Mouse (Mus musculus) embryonic facial prominence, embryonic 12.5 days (tissue): ENCODE results near the gene Hist1h2af. TPM values are rescaled to one million over a fixed set of nuclear protein-coding genes. Genes with fewer than 3 reads are reported as not detected.
"Not testable (repeated sequence)": the region's sequence is repeated elsewhere in the genome, so short reads cannot be mapped to it uniquely, and the experiment has no call there.

Source experiments
- ATAC-seq: fragments of 200-750 bp; cut with Nextera tagmentation; 2 replicates; pipeline ENCODE4 v1.8.0; 2017; ENCODE audit not compliant: insufficient number of reproducible peaks, insufficient read depth, low FRiP score, low TSS enrichment
- H3K27ac ChIP-seq: fragments of 300-500 bp; sonication (generic); 2 replicates; pipeline ENCODE4 v1.5.1; 2016; ENCODE audit warnings: mild to moderate bottlenecking
- H3K27me3 ChIP-seq: fragments of 300-500 bp; sonication (generic); 2 replicates; pipeline ENCODE4 v1.6.1; 2016; ENCODE audit warnings: mild to moderate bottlenecking, moderate library complexity
- H3K36me3 ChIP-seq: fragments of 300-500 bp; sonication (generic); 2 replicates; pipeline ENCODE4 v1.6.1; 2016; ENCODE audit warnings: mild to moderate bottlenecking
- H3K4me1 ChIP-seq: fragments of 300-500 bp; sonication (generic); 2 replicates; pipeline ENCODE4 v1.6.1; 2016
- H3K4me2 ChIP-seq: fragments of 300-500 bp; sonication (generic); replicated peaks from 2 replicates; pipeline ENCODE4 v1.6.1; 2016; ENCODE audit warnings: mild to moderate bottlenecking, moderate library complexity
- H3K4me3 ChIP-seq: fragments of 300-500 bp; sonication (generic); 2 replicates; pipeline ENCODE4 v1.5.1; 2016; ENCODE audit warnings: mild to moderate bottlenecking
- H3K9ac ChIP-seq: fragments of 300-500 bp; sonication (generic); 2 replicates; pipeline ENCODE4 v1.6.1; 2016; ENCODE audit warnings: mild to moderate bottlenecking, moderate library complexity
- H3K9me3 ChIP-seq: fragments of 300-500 bp; sonication (generic); 2 replicates; pipeline ENCODE4 v1.6.1; 2016; ENCODE audit warnings: mild to moderate bottlenecking, moderate library complexity
- WGBS: fragments of 180-500 bp; shearing (Covaris S2); methylation state at CpG from one replicate; pipeline ENCODE4 v1.1.7; 2016; 5-methylcytosine and 5-hydroxymethylcytosine counted together
- polyA plus RNA-seq: library from polyadenylated mRNA; unstranded; fragments of >200 nt; fragmentation: Nextera tagmentation; extraction: Ambion mirVana; gene quantifications from 2 replicates; pipeline ENCODE4 v1.2.1, GENCODE M21; 2016

The Hist1h2af gene
- polyA plus RNA-seq, 1 experiment from 2014 or later: 10.7 TPM

DNA sequence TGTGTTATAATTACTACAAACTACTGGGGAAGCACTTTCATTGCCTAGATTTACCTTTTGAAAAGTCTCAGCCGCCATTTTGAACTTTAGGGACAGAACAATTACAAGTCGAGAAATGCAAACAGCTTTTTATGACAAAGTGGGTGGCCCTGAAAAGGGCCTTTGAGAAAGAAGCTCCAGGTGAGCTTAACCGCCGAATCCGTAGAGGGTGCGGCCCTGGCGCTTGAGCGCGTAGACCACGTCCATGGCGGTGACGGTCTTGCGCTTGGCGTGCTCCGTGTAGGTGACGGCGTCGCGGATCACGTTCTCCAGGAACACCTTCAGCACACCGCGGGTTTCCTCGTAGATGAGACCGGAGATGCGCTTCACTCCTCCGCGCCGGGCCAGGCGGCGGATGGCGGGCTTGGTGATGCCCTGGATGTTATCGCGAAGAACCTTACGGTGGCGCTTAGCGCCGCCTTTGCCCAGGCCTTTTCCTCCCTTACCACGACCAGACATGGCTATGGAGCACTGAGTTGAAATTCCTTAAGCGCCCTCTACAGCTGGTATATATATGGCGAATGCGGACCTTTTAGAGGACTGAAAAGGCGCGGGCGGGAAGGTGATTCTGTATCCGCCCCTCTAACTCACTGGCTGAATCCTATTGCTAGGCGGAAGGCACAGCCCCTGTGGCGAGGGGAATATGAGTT is 17.6 kb downstream of the Hist1h2af start, which contains the start of gene Hist1h4f:
TSS of gene Hist1h4f (minus strand) at position 503 of the 689 bp plus-strand sequence.
- Histone ChIP-seq H3K27ac (peak within 1 kb of the TSS; percentile 96), H3K9ac (peak within 1 kb of the TSS; percentile 55), H3K4me3 (peak within 1 kb of the TSS; percentile 43), H3K4me1 (0 out of 2 replicates have a peak, but pooled peaks cover 10% of the 10 kb centered on the region), H3K4me2 (peak within 1 kb of the TSS; percentile 50)
- ATAC-seq: peak; percentile 82
- H3K9me3 ChIP-seq, H3K27me3 ChIP-seq, H3K36me3 ChIP-seq: not testable (repeated sequence)
- under 1% methylated on average over 47 of the region's 47 CpGs for WGBS

DNA sequence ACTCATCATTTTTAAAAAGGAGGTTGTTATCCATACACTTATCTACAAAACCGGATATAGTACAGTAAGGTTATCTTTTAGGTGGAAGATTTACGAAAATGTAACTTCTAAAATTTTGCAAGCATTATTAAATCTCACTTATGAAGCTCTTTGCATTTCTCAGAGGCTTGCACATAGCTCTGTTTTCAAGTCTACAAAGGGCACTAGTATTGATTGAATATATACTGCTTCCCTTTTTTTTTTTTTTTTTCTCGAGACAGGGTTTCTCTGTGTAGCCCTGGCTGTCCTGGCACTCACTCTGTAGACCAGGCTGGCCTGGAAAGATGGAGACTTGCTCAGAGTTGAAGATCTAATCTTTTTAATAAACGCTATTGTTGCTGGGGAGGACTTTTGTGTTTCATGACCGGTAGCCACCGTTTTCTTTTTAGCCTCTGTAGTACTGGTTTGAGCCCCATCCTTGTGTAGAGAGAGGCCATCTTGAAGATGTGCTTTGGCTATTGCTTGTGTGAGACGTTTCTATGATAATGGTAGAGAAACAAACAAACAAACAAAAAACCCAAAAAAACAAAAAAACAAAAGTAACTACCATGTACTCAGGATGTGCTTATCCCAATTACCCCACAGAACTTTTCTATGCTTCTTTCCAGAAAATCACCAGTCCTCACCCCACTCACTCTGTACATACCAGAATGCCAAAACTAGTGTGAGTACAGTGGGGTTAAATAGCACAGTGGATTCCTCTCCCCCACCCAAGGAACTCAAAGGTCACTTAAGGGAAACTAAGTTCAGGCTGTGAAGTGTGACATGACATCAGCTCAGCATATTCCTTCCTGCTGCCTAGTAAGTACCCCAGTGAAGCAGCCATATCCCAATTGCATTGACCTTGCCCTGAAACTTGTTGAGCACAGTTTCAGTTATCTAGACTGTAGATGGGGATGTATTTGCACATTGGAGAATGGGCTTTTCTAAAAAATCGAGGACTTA is 18.5 kb downstream of the Hist1h2af start:
- Histone ChIP-seq H3K27ac (peak overlapping the region; percentile 96), H3K4me1 (0 out of 2 replicates have a peak, but pooled peaks cover 10% of the 10 kb centered on the region), H3K4me2 (peak overlapping the region; percentile 50), H3K9me3 (no peaks in the 10 kb centered on the region), H3K36me3 (no peaks in the 10 kb centered on the region), H3K27me3 (no peaks in the 10 kb centered on the region), H3K4me3 (peak overlapping the region; percentile 43), H3K9ac (peak overlapping the region; percentile 55; the same call in 1 of the 2 replicates)
- 51% methylated on average over 8 of the region's 8 CpGs for WGBS
- no peak for ATAC-seq

DNA sequence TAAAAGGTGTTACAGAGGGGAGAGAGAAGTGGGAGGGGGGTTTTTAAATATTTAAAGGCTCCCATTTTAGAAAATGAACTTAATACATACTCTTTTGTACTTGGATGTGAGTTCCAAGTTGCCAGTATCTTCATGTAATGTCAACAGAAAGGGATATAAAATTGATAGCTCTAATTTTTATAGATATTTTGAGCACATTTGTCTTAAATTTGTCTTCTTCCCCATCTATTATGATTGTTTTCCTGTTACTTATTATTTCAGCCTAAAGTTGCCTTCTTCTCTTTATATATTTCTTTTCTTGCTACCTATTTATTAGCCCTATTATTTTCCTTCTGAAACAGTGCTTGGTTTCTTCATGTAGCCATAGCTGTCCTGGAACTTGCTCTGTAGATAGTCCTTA is 19.3 kb downstream of the Hist1h2af start, which contains the start of gene Hist1h1d:
TSS of gene Hist1h1d (plus strand) at position 301 of the 400 bp plus-strand sequence.
- Histone ChIP-seq H3K4me2 (peak within 1 kb of the TSS; percentile 82), H3K36me3 (no peaks in the 10 kb centered on the region), H3K27me3 (no peaks in the 10 kb centered on the region), H3K4me1 (0 out of 2 replicates have a peak, but pooled peaks cover 10% of the 10 kb centered on the region), H3K9ac (no peak within 1 kb of the TSS), H3K4me3 (no peak within 1 kb of the TSS), H3K27ac (peak within 1 kb of the TSS; percentile 99), H3K9me3 (no peaks in the 10 kb centered on the region)
- ATAC-seq: no peak

- peak overlapping the region; percentile 75 for H3K9ac ChIP-seq
- no peaks in the 10 kb centered on the region for H3K36me3 ChIP-seq
- ATAC-seq: no peak
- peak overlapping the region; percentile 82 for H3K4me2 ChIP-seq
- peak overlapping the region; percentile 66 for H3K4me3 ChIP-seq
- H3K4me1 ChIP-seq: 0 out of 2 replicates have a peak, but pooled peaks cover 10% of the 10 kb centered on the region
- 22% methylated on average over 9 of the region's 9 CpGs for WGBS
- H3K9me3 ChIP-seq: no peaks in the 10 kb centered on the region
- H3K27ac ChIP-seq: peak overlapping the region; percentile 99
- no peaks in the 10 kb centered on the region for H3K27me3 ChIP-seq
These were observed 20.7 kb downstream of the Hist1h2af start for GRCm38 (mm10) chr13:23554393-23554792.

- Histone ChIP-seq H3K27ac (peak overlapping the region; percentile 99), H3K9ac (peak overlapping the region; percentile 75), H3K4me2 (peak overlapping the region; percentile 82), H3K4me1 (0 out of 2 replicates have a peak, but pooled peaks cover 10% of the 10 kb centered on the region), H3K27me3 (no peaks in the 10 kb centered on the region), H3K9me3 (no peaks in the 10 kb centered on the region), H3K4me3 (peak overlapping the region; percentile 66), H3K36me3 (no peaks in the 10 kb centered on the region)
- ATAC-seq: peak; percentile 94
- under 1% methylated on average over 54 of the region's 54 CpGs for WGBS
These were observed 21.5 kb downstream of the Hist1h2af start for GRCm38 (mm10) chr13:23554925-23555838.

DNA sequence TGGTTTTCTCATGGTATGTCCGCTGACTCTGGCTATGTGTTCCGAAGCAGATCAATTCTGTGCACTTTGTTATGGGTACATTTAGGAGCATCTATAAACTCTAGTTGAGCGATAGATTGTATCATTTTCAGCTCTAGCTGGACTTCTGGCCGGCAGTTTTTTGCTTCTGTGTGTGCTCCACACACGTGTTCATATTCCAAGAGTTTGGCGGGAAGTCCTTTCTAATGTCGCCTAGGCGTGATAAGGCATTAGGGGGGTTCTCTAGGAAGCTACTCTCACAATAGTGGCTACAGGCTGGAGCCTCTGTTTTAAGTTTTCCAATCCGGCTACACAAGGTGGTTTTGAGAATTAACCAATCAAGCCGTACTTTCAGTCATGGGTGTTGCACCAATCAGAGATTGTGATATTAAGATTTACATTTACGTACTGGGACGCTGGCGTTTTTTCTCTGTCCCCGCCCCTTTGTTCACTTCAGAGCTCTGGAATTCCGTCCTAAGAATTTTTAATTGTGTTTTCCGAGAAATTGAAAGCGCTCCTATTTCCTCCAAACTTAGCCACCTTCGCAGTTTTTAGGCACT is 22.2 kb downstream of the Hist1h2af start:
- peak overlapping the region; percentile 75 for H3K9ac ChIP-seq
- H3K4me1 ChIP-seq: 0 out of 2 replicates have a peak, but pooled peaks cover 6% of the 10 kb centered on the region
- H3K27ac ChIP-seq: peak overlapping the region; percentile 99
- H3K36me3 ChIP-seq: no peaks in the 10 kb centered on the region
- ATAC-seq: peak; percentile 45
- H3K4me3 ChIP-seq: peak overlapping the region; percentile 66
- no peaks in the 10 kb centered on the region for H3K9me3 ChIP-seq
- H3K27me3 ChIP-seq: no peaks in the 10 kb centered on the region
- H3K4me2 ChIP-seq: peak overlapping the region; percentile 82
- WGBS: under 1% methylated on average over 18 of the region's 18 CpGs

DNA sequence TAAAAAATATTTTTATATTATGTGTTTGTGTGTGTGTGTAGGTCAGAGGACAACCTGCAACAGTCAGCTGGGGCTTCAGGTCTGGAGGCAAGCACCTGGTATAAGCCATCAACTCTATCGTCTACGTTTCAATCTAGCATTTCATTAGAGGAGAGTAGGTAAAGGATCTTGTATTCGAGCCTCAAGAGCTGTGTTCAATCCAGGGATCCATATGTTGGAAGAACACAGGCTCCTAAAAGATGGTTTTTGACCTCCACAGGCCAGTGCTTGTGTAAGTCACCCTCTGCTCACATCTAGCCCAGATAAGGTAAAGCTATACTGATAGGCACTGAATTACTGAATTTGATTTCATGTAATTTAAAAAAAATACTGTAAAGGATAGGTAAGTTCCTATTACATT is 23.2 kb downstream of the Hist1h2af start:
- whole genome bisulfite sequencing: 65% methylated on average over 3 of the region's 3 CpGs
- 0 out of 2 replicates have a peak, but pooled peaks cover 6% of the 10 kb centered on the region for H3K4me1 ChIP-seq
- H3K4me3 ChIP-seq: no peak overlapping the region

DNA sequence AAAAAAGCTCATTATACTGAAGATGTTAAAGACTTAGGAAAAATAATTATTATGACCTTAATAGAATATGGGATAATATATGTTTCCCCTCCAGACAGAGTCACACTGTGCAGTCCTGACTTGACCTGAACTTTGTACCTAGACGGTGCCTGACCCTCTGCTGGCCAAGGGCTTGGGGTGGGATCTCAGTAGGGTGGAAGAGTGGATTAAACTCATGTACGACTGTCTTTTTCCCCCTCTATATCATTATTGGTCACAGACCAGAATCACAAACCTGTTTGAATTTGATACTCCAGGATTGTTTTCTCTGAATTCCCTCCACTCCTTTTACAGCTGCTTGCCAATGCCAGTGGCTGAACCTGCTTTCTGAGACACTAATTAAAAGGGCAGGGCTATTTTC is 27.0 kb downstream of the Hist1h2af start:
- H3K9ac ChIP-seq, H3K27me3 ChIP-seq, H3K4me3 ChIP-seq, H3K36me3 ChIP-seq, H3K9me3 ChIP-seq, ATAC-seq, H3K4me1 ChIP-seq: not testable (repeated sequence)
- 9% methylated on average over 2 of the region's 2 CpGs for WGBS
- 0 out of 2 replicates have a peak overlapping the region, but pooled peaks have one; percentile 57 for H3K27ac ChIP-seq
- H3K4me2 ChIP-seq: peak overlapping the region; percentile 27; the same call in 1 of the 2 replicates

More for the DNA sequence above, 23.2 kb downstream of the Hist1h2af start:
- H3K27ac ChIP-seq: peak overlapping the region; percentile 99
- H3K4me2 ChIP-seq: peak overlapping the region; percentile 82
- no peaks in the 10 kb centered on the region for H3K36me3 ChIP-seq
- no peak overlapping the region for H3K9ac ChIP-seq
- no peak for ATAC-seq
- no peaks in the 10 kb centered on the region for H3K9me3 ChIP-seq
- no peaks in the 10 kb centered on the region for H3K27me3 ChIP-seq

DNA sequence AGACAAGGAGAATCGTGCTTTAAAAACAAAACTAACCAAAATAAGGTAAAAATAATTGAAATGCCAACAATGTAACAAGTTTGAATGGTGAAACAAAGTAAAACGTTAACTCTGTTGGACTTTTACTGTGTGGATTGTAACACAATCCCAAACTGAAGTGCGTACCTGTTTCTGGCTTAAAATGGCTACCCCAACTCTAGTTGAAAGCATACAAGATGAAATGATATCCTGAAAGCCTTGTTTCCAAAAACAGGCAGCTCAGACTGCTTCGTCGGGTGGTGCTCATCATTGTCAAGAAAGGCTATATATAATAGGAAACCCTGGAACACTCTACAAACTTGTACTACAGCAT is 27.8 kb downstream of the Hist1h2af start:
- H3K36me3 ChIP-seq, H3K27me3 ChIP-seq, ATAC-seq, H3K9me3 ChIP-seq, H3K4me1 ChIP-seq: not testable (repeated sequence)
- peak overlapping the region; percentile 98 for H3K27ac ChIP-seq
- peak overlapping the region; percentile 74 for H3K4me2 ChIP-seq
- peak overlapping the region; percentile 40 for H3K4me3 ChIP-seq
- peak overlapping the region; percentile 36; the same call in 1 of the 2 replicates for H3K9ac ChIP-seq
- 3% methylated on average over 2 of the region's 5 CpGs for WGBS

DNA sequence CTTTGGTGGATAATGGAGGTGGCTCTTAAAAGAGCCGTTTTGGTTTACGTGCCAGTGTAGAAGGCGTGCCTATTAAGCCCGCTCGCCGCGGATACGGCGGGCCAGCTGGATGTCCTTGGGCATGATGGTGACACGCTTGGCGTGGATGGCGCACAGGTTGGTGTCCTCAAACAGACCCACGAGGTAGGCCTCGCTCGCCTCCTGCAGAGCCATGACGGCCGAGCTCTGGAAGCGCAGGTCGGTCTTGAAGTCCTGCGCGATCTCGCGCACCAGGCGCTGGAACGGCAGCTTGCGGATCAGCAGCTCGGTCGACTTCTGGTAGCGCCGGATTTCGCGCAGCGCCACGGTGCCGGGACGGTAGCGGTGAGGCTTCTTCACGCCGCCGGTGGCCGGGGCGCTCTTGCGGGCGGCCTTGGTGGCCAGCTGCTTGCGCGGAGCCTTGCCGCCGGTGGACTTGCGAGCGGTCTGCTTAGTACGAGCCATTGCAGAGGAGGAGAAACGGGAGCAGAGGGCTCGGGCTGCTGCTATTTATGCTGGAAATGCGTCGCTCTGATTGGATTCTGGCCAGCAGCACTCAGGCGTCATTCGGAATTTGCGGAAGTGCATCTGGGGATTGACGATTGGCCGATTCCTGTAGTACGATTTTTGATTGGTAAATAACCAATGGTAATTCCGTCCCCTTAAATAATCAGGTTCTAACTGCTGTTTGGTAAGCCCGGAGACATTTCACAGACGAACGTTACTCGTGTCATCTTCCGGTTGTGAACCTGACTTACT is 28.4 kb downstream of the Hist1h2af start, which contains the start of gene Hist1h3e:
TSS of gene Hist1h3e (minus strand) at position 487 of the 777 bp plus-strand sequence.
- Histone ChIP-seq H3K9ac (peak within 1 kb of the TSS; percentile 48), H3K4me2 (peak within 1 kb of the TSS; percentile 74), H3K27ac (peak within 1 kb of the TSS; percentile 98), H3K4me3 (peak within 1 kb of the TSS; percentile 40)
- not testable (repeated sequence) for H3K4me1 ChIP-seq, H3K27me3 ChIP-seq, H3K36me3 ChIP-seq, H3K9me3 ChIP-seq
- ATAC-seq: peak; percentile 97
- WGBS: under 1% methylated on average over 62 of the region's 67 CpGs
